Mouse (Mus musculus): ENCODE data around the gene Sgcg.

DNA sequence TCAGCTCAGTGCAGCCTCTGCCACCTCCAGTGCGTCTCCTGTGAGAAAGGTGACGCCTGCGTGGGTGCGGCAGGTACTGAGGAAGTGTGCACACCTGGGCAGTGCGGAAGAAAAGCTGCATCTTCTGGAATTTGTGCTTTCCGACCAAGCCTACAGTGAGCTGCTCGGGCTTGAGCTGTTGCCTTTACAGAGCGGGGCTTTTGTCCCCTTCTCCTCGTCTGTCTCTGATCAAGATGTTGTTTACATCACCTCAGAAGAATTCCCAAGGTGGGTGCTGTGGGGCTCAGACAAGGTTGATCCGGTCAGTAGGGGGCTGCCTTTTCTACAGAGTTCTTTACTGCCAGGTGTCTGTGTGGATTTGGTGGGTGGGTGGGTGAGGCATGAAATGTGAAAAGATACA is 66.0 kb downstream of the Sgcg start:
- no peak for TF ChIP-seq POLR2A (IDR thresholded peaks at IDR 0.05; ENCODE audit: borderline replicate concordance, extremely low read depth, insufficient read depth, insufficient read length, poor library complexity, severe bottlenecking)
- TF ChIP-seq CTCF (IDR thresholded peaks at IDR 0.05; ENCODE audit: borderline replicate concordance, extremely low read depth, insufficient read depth, insufficient read length), result no peak

Measured in brain, embryonic 14.5 days (tissue).